Mouse (Mus musculus) urinary bladder, postnatal 25 days (tissue): ENCODE data around the gene Amacr.

Source experiments
- DNase-seq: peaks from one replicate; pipeline ENCODE4 v3.0.0; 2022; ENCODE audit warnings: low spot score

Gene Amacr

GRCm38 (mm10) chr15:10990411-10990810, 8.9 kb downstream of the Amacr start:
- DNase-seq: no peak

GRCm38 (mm10) chr15:10991566-10991965, 10.0 kb downstream of the Amacr start:
- DNase-seq: no peak

- no peak for DNase-seq
These were observed 18.3 kb downstream of the Amacr start for GRCm38 (mm10) chr15:10999832-11000231.

DNA sequence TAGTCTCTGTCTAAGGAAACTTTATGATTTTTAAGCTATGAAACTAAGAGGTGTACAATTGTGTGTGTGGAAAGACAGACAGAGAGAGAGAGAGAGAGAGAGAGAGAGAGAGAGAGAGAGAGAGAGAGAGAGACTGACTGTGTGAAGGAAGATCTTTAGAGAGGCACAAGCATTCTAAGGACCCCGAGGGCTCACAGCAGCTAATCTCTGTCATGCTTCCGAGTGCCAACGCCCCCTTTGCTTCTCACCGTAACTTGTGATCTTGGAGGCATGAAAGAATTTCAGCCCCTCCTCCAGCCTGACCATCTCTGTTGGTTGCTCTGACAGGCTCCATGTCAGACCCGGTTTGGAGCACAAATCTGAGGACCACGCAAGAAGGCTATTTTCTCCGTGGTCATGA, 18.9 kb downstream of the Amacr start, which contains the start of gene Slc45a2:
Gene Slc45a2, plus strand, starts transcription at position 301 of the 400 bp plus-strand sequence.
- no peak for DNase-seq

GRCm38 (mm10) chr15:11003791-11004190, 22.2 kb downstream of the Amacr start:
- no peak for DNase-seq

- DNase-seq: no peak
These were observed 23.1 kb downstream of the Amacr start for GRCm38 (mm10) chr15:11004646-11005045.

- DNase-seq: no peak
These were observed 27.2 kb downstream of the Amacr start for GRCm38 (mm10) chr15:11008756-11009155.

DNA sequence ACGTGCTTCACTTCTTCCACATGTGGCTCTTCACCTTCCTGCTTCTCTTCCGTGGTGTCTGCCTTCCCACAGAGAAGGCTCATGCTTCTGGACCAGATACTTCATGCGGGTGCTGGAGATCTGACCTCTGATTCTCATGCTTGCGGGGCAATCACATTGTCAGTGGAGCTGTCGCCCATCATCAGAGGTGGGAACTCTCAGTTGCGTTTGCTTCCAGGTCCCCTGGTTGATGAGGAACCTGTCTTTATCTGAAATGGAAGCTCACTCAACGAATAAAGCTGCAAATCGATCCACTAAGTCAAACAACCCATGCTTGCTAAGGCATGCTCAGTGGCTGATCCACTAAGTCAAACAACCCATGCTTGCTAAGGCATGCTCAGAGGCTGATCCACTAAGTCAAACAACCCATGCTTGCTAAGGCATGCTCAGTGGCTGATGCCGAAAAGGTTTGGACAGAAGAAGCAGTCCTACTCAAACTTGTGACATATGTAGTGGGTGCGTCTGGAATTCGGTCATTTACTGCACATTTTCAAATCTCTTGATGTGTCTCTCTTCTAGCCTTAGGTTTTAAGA, 29.5 kb downstream of the Amacr start:
- no peak for DNase-seq

GRCm38 (mm10) chr15:11014931-11015330, 33.4 kb downstream of the Amacr start:
- no peak for DNase-seq

DNA sequence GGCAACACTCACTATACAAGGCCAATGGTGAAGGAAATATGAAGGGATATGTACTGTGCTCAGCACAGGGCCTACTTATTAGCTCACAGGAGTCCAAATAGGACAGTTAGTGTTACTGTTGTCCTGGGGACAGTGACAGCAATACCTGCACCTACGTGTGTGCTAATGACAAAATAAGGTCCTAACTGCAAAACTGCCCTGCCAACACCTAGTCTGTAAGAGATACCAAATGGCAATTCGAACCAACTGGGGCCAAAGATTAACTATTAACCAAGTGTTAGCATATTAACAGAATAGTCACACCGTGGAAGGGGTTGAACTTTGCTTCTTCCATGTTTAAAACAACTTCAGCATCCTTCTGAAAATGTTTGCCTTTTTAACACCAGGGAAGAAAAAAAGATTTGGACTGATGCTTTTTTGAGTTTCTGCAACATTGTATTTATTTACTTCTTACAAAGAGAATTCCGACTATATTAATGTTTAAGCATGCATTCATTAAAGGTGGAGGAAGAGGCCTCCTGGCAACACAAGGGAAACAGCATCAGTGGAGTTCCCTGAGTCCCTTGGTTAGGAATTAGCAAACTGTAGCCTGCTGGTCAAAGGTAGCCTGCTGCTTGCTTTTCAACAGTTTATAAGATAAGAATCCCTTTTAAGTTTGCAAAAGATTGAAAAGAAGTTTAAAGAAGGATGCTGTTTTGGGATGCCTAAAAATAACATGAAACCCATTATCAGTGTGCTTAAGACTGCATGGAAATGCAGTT, 45.4 kb downstream of the Amacr start:
- DNase-seq: no peak

- no peak for DNase-seq
These were observed 48.6 kb downstream of the Amacr start for GRCm38 (mm10) chr15:11030188-11030587.

DNA sequence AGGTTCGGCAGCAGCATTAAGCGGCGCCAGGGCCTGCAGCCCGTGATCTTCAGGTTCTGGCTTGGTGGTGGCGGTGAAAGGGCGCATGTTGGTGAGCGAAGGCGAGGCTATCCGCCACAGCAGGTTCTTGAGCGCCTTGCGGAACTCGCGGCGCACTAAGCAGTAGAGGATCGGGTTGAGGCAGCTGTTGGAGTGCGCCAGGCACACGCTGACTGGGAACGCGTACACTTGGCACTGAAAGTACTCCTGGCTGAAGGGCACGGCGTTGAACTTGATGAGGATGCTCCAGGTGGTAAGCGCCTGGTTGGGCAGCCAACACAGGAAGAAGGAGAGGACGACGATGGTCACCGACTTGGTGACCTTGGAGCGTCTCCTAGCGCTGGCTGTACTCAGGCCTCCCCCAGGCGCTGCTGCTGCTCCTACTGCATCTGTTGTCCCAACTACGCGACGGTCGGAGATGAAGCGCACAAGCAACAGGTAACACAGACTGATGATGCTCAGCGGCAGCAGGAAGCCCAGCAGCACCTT, 54.5 kb downstream of the Amacr start:
- DNase-seq: no peak

DNA sequence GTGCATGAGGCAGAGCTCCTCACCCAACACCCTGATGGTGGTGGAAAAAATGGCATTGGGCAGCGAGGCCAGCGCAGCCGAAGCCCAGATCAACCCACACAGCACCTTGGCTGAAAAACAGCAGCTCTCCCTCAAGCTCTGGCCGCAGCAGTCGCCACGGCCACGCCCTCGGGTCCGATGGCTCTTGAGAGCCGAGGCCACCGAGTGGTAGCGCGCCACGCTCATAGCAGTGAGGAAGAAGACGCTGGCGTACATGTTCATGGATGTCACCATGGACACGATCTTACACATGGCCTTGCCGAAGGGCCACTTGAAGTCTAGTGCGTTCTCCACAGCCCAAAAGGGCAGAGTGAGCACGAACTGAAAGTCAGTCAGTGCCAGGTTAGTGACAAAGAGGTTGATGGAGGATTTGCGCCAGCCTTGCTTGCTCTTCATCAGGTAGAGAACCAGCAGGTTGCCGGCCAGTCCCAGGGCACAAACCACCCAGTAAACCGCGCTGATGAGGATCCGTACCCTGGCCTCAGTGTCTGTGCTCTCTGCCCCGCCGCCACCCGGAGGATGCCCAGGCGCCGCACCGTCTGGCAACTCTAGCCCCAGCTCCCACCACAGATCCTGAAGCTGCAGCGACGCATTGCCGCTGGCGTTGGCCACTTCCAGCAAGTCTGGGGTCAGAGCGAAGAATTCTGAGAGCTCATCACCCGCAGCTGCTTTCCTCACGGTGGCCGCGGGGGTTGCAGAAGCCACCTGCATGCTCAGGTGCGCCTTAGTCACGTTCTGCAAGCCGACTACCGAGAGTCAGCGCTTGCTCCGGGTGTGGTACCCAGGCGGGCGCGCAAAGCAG, 55.2 kb downstream of the Amacr start:
- no peak for DNase-seq

DNA sequence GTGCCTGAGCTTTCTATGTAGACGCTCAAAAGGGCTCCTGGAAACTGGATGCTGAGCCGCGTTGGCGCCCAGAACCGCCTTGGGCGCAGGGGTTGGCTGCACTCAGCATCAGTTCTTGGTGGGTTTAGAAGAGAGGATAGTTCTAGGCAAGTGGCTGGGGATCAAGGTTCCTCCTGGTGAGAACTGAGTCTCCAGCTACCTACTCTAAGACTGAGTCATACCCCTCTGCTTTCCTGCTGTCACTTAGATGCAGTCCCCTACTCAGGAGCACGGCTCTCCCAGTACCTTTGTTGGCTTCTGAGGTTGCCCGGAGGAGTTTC, 55.8 kb downstream of the Amacr start:
- DNase-seq: no peak

DNA sequence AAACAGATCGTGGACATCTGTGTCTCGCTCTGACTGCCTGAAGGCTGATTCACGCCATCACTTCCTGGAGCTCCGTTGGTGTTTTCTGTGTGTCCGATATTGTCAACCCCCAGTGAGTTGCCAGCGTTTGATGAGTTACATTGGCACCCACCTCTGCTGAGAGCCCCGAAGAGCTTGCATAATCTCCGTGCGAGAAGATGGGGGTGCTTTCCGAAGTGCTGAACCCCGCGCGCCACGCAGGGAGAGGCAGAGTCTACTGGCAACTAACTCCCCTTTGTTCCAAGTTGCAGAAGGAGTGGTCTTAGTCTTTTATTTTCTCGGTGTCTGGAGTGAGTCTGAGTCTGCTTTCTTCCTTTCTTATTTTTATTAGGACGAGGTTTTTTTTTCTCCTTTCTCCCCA, 56.2 kb downstream of the Amacr start, which contains the start of gene Rxfp3:
Gene Rxfp3, minus strand, starts transcription at position 281 of the 400 bp plus-strand sequence.
- DNase-seq: no peak

GRCm38 (mm10) chr15:11038476-11038875, 56.9 kb downstream of the Amacr start:
- DNase-seq: peak; percentile 28

GRCm38 (mm10) chr15:11040067-11040466, 58.5 kb downstream of the Amacr start:
- DNase-seq: no peak

DNA sequence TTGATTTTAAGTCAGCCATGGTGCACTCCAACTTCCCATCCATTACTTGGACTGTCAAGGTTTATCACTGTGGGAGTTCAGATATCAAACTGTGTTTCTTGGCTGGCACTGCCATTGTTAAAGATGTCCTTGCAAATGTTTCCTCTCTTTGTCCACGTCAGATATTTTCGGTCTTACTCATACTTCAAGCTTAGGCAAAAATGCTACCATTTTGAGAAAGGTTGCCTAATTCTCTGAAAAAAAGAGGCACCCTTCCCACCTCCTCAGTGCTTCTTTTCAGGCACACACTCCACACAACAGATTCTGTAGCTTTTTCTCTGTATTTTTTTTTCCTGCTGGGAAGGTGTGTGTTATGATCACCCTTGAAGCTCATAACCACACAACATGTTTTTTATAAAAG, 59.7 kb downstream of the Amacr start:
- no peak for DNase-seq

GRCm38 (mm10) chr15:11042828-11043227, 61.3 kb downstream of the Amacr start:
- no peak for DNase-seq
